Mouse (Mus musculus): Measurements from ENCODE around the gene 1700061G19Rik.

1700061G19Rik gene

GRCm38 (mm10) chr17:56874936-56875651, at the start of gene 1700061G19Rik:
Gene 1700061G19Rik (plus strand): TSS chr17:56875477.
- DNase-seq (ENCODE audit: inconsistent ontology term) = no peak

- no peak for DNase-seq (ENCODE audit: inconsistent ontology term)
Observed at GRCm38 (mm10) chr17:56826718-56827117, 48.6 kb upstream of the 1700061G19Rik start.

GRCm38 (mm10) chr17:56829171-56829570, 46.1 kb upstream of the 1700061G19Rik start:
- no peak for DNase-seq (ENCODE audit: inconsistent ontology term)

- DNase-seq (ENCODE audit: inconsistent ontology term) = peak; percentile 46
Observed at GRCm38 (mm10) chr17:56829795-56830194, 45.5 kb upstream of the 1700061G19Rik start.

- DNase-seq (ENCODE audit: inconsistent ontology term) = peak; percentile 32
Observed at GRCm38 (mm10) chr17:56830411-56831110, 44.7 kb upstream of the 1700061G19Rik start, which contains the start of gene Rfx2. Gene Rfx2 (minus strand): TSS chr17:56831013.

- peak; percentile 100 for DNase-seq (ENCODE audit: inconsistent ontology term)
Observed at GRCm38 (mm10) chr17:56831111-56831816, 44.0 kb upstream of the 1700061G19Rik start.

GRCm38 (mm10) chr17:56832918-56833317, 42.4 kb upstream of the 1700061G19Rik start:
- no peak for DNase-seq (ENCODE audit: inconsistent ontology term)

GRCm38 (mm10) chr17:56833381-56833780, 41.9 kb upstream of the 1700061G19Rik start:
- no peak for DNase-seq (ENCODE audit: inconsistent ontology term)

- DNase-seq (ENCODE audit: inconsistent ontology term) = no peak
Observed at GRCm38 (mm10) chr17:56836336-56836735, 38.9 kb upstream of the 1700061G19Rik start.

GRCm38 (mm10) chr17:56840524-56840923, 34.8 kb upstream of the 1700061G19Rik start:
- no peak for DNase-seq (ENCODE audit: inconsistent ontology term)

GRCm38 (mm10) chr17:56842173-56842572, 33.1 kb upstream of the 1700061G19Rik start:
- no peak for DNase-seq (ENCODE audit: inconsistent ontology term)

- no peak for DNase-seq (ENCODE audit: inconsistent ontology term)
Observed at GRCm38 (mm10) chr17:56843678-56844077, 31.6 kb upstream of the 1700061G19Rik start.

GRCm38 (mm10) chr17:56848785-56849184, 26.5 kb upstream of the 1700061G19Rik start:
- no peak for DNase-seq (ENCODE audit: inconsistent ontology term)

- DNase-seq (ENCODE audit: inconsistent ontology term) = no peak
Observed at GRCm38 (mm10) chr17:56849710-56850109, 25.6 kb upstream of the 1700061G19Rik start.

GRCm38 (mm10) chr17:56851167-56851566, 24.1 kb upstream of the 1700061G19Rik start:
- DNase-seq (ENCODE audit: inconsistent ontology term) = no peak

- no peak for DNase-seq (ENCODE audit: inconsistent ontology term)
Observed at GRCm38 (mm10) chr17:56855421-56855820, 19.9 kb upstream of the 1700061G19Rik start.

- DNase-seq (ENCODE audit: inconsistent ontology term) = peak; percentile 22
Observed at GRCm38 (mm10) chr17:56858216-56858615, 17.1 kb upstream of the 1700061G19Rik start.

- no peak for DNase-seq (ENCODE audit: inconsistent ontology term)
Observed at GRCm38 (mm10) chr17:56858922-56859321, 16.4 kb upstream of the 1700061G19Rik start.

- DNase-seq (ENCODE audit: inconsistent ontology term) = no peak
Observed at GRCm38 (mm10) chr17:56861197-56861596, 14.1 kb upstream of the 1700061G19Rik start.

GRCm38 (mm10) chr17:56866071-56866470, 9.2 kb upstream of the 1700061G19Rik start:
- DNase-seq (ENCODE audit: inconsistent ontology term) = no peak

GRCm38 (mm10) chr17:56869481-56869977, 5.7 kb upstream of the 1700061G19Rik start:
- DNase-seq (ENCODE audit: inconsistent ontology term) = no peak

GRCm38 (mm10) chr17:56870287-56870953, 4.9 kb upstream of the 1700061G19Rik start:
- DNase-seq (ENCODE audit: inconsistent ontology term) = no peak

Measured in Muller cell, postnatal 12 days (primary cell).